Mouse (Mus musculus) liver, embryonic 14.5 days (tissue): ENCODE results near the gene Plxna4.

Experiments used
- CTCF ChIP-seq: IDR thresholded peaks from 2 replicates; pipeline ENCODE4 v1.5.1; 2016; ENCODE audit warnings: antibody characterized with exemption, low read depth, control low read depth
- EP300 ChIP-seq: IDR thresholded peaks from 2 replicates; pipeline ENCODE4 v1.6.1; 2016; ENCODE audit warnings: antibody characterized with exemption, low read depth

GRCm38 (mm10) chr6:32315011-32315450 is 273.0 kb downstream of the Plxna4 start:
- TF ChIP-seq CTCF (no peak), EP300 (no peak)
